Mouse (Mus musculus): Measurements from ENCODE around the gene Tmem170. TPM values are rescaled to one million over a fixed set of nuclear protein-coding genes. Genes with fewer than 3 reads are reported as not detected.

Tmem170 gene
- polyA plus RNA-seq, 1 experiment from 2014 or later = 9.0 TPM

GRCm38 (mm10) chr8:111820018-111820417 is 56.5 kb downstream of the Tmem170 start:
- H3K4me2 ChIP-seq (ENCODE audit: low read length) = no peak overlapping the region
- peak overlapping the region; percentile 11; the same call in 1 of the 2 replicates for H3K27ac ChIP-seq (ENCODE audit: low read depth)
- 89% methylated on average over 12 of the region's 12 CpGs for WGBS
- DNase-seq (ENCODE audit: low spot score) = no peak
- H3K27me3 ChIP-seq (replicated peaks; ENCODE audit: control insufficient read depth, insufficient read depth, low read length) = no peaks in the 10 kb centered on the region
- no peak overlapping the region for H3K4me3 ChIP-seq (ENCODE audit: low read depth, low read length)
- H3K36me3 ChIP-seq (ENCODE audit: control insufficient read depth, insufficient read depth, low read length) = peaks cover 36% of the 10 kb centered on the region
- no peaks in the 10 kb centered on the region for H3K9me3 ChIP-seq (ENCODE audit: control insufficient read depth, low read length)
- no peak overlapping the region for H3K9ac ChIP-seq (ENCODE audit: low read length)
- H3K4me1 ChIP-seq (replicated peaks; ENCODE audit: control insufficient read depth, insufficient read depth, low read length) = no peaks in the 10 kb centered on the region
- no peak for ATAC-seq (replicated peaks; ENCODE audit: low FRiP score, low TSS enrichment, low read depth)

GRCm38 (mm10) chr8:111818556-111818955 is 58.0 kb downstream of the Tmem170 start:
- Histone ChIP-seq H3K36me3 (ENCODE audit: control insufficient read depth, insufficient read depth, low read length) (peaks cover 45% of the 10 kb centered on the region), H3K4me3 (ENCODE audit: low read depth, low read length) (no peak overlapping the region), H3K27ac (ENCODE audit: low read depth) (no peak overlapping the region), H3K4me2 (ENCODE audit: low read length) (no peak overlapping the region), H3K4me1 (replicated peaks; ENCODE audit: control insufficient read depth, insufficient read depth, low read length) (no peaks in the 10 kb centered on the region), H3K9me3 (ENCODE audit: control insufficient read depth, low read length) (no peaks in the 10 kb centered on the region), H3K27me3 (replicated peaks; ENCODE audit: control insufficient read depth, insufficient read depth, low read length) (no peaks in the 10 kb centered on the region), H3K9ac (ENCODE audit: low read length) (no peak overlapping the region)
- ATAC-seq (replicated peaks; ENCODE audit: low FRiP score, low TSS enrichment, low read depth) (no peak), DNase-seq (ENCODE audit: low spot score) (no peak)
- 96% methylated on average over 3 of the region's 3 CpGs for WGBS

DNA sequence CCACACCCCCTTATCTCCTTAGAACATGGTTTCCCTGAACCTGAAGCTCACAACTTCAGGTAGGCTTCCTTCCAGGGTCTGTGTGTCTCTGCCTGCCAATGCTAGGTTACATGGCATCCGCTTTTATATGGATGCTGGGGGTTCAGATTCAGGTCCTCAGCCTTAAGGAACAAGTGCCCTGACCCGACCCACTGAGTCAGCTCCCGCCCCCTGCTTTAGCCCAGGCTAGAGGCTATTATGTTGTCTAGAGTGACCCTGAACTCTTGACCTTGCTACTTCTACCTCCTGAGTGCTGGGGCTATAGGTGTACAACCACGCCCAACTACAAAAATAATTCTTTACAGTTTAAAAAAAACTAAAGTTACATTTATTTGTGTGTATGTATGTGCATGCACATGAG is 61.5 kb downstream of the Tmem170 start:
- no peak overlapping the region for H3K4me2 ChIP-seq (ENCODE audit: low read length)
- no peak overlapping the region for H3K4me3 ChIP-seq (ENCODE audit: low read depth, low read length)
- H3K27ac ChIP-seq (ENCODE audit: low read depth) = no peak overlapping the region
- DNase-seq (ENCODE audit: low spot score) = no peak
- H3K27me3 ChIP-seq (replicated peaks; ENCODE audit: control insufficient read depth, insufficient read depth, low read length) = no peaks in the 10 kb centered on the region
- no peaks in the 10 kb centered on the region for H3K9me3 ChIP-seq (ENCODE audit: control insufficient read depth, low read length)
- no peak overlapping the region for H3K9ac ChIP-seq (ENCODE audit: low read length)
- H3K36me3 ChIP-seq (ENCODE audit: control insufficient read depth, insufficient read depth, low read length) = peaks cover 41% of the 10 kb centered on the region
- ATAC-seq (replicated peaks; ENCODE audit: low FRiP score, low TSS enrichment, low read depth) = no peak
- WGBS = 90% methylated on average over 4 of the region's 4 CpGs
- no peaks in the 10 kb centered on the region for H3K4me1 ChIP-seq (replicated peaks; ENCODE audit: control insufficient read depth, insufficient read depth, low read length)

GRCm38 (mm10) chr8:111813818-111814217 is 62.7 kb downstream of the Tmem170 start:
- Histone ChIP-seq H3K4me3 (ENCODE audit: low read depth, low read length) (no peak overlapping the region), H3K27me3 (replicated peaks; ENCODE audit: control insufficient read depth, insufficient read depth, low read length) (no peaks in the 10 kb centered on the region), H3K9me3 (ENCODE audit: control insufficient read depth, low read length) (no peaks in the 10 kb centered on the region), H3K9ac (ENCODE audit: low read length) (no peak overlapping the region), H3K4me2 (ENCODE audit: low read length) (no peak overlapping the region), H3K36me3 (ENCODE audit: control insufficient read depth, insufficient read depth, low read length) (peaks cover 35% of the 10 kb centered on the region), H3K4me1 (replicated peaks; ENCODE audit: control insufficient read depth, insufficient read depth, low read length) (no peaks in the 10 kb centered on the region), H3K27ac (ENCODE audit: low read depth) (no peak overlapping the region)
- no peak for ATAC-seq (replicated peaks; ENCODE audit: low FRiP score, low TSS enrichment, low read depth)
- DNase-seq (ENCODE audit: low spot score) = no peak
- WGBS = 96% methylated on average over 9 of the region's 9 CpGs

Other genes starting within 250 kb of the Tmem170 start
- 1.2 TPM in 2 replicates for gene Ldhd, start 246.4 kb downstream of the Tmem170 start, polyA plus RNA-seq (2014; fragmentation: Nextera tagmentation; extraction: Ambion mirVana)
- 20.5 and 24.2 TPM in 2 replicates for gene Zfp1, start 233.3 kb downstream of the Tmem170 start, polyA plus RNA-seq (2014; fragmentation: Nextera tagmentation; extraction: Ambion mirVana)
- gene Ctrb1, start 185.7 kb downstream of the Tmem170 start, polyA plus RNA-seq (2014; fragmentation: Nextera tagmentation; extraction: Ambion mirVana) = 387 TPM in 1 of 2 replicates, not detected in the other
- gene Bcar1, start 132.9 kb downstream of the Tmem170 start, polyA plus RNA-seq (2014; fragmentation: Nextera tagmentation; extraction: Ambion mirVana) = 50.2 and 54.2 TPM in 2 replicates
- gene Cfdp1, start 22.5 kb downstream of the Tmem170 start, polyA plus RNA-seq (2014; fragmentation: Nextera tagmentation; extraction: Ambion mirVana) = 166 and 198 TPM in 2 replicates
- 2.1 and 2.6 TPM in 2 replicates for gene Chst5, start 33.7 kb upstream of the Tmem170 start, polyA plus RNA-seq (2014; fragmentation: Nextera tagmentation; extraction: Ambion mirVana)
- 12.8 and 13.8 TPM in 2 replicates for gene Tmem231, start 57.1 kb upstream of the Tmem170 start, polyA plus RNA-seq (2014; fragmentation: Nextera tagmentation; extraction: Ambion mirVana)
- gene Gabarapl2, start 64.0 kb upstream of the Tmem170 start, polyA plus RNA-seq (2014; fragmentation: Nextera tagmentation; extraction: Ambion mirVana) = 182 and 191 TPM in 2 replicates
- gene Adat1, start 115.6 kb upstream of the Tmem170 start, polyA plus RNA-seq (2014; fragmentation: Nextera tagmentation; extraction: Ambion mirVana) = 7.4 and 11.0 TPM in 2 replicates
- gene Kars, start 134.6 kb upstream of the Tmem170 start, polyA plus RNA-seq (2014; fragmentation: Nextera tagmentation; extraction: Ambion mirVana) = 226 and 241 TPM in 2 replicates
- gene Terf2ip, start 134.6 kb upstream of the Tmem170 start, polyA plus RNA-seq (2014; fragmentation: Nextera tagmentation; extraction: Ambion mirVana) = 21.3 and 22.9 TPM in 2 replicates
- 0.28 and 0.91 TPM in 2 replicates for gene Gm6793, start 138.3 kb upstream of the Tmem170 start, polyA plus RNA-seq (2014; fragmentation: Nextera tagmentation; extraction: Ambion mirVana)

Measured in intestine, embryonic 14.5 days (tissue).